Mouse (Mus musculus): Measurements from ENCODE around the gene Rhod.

DNA sequence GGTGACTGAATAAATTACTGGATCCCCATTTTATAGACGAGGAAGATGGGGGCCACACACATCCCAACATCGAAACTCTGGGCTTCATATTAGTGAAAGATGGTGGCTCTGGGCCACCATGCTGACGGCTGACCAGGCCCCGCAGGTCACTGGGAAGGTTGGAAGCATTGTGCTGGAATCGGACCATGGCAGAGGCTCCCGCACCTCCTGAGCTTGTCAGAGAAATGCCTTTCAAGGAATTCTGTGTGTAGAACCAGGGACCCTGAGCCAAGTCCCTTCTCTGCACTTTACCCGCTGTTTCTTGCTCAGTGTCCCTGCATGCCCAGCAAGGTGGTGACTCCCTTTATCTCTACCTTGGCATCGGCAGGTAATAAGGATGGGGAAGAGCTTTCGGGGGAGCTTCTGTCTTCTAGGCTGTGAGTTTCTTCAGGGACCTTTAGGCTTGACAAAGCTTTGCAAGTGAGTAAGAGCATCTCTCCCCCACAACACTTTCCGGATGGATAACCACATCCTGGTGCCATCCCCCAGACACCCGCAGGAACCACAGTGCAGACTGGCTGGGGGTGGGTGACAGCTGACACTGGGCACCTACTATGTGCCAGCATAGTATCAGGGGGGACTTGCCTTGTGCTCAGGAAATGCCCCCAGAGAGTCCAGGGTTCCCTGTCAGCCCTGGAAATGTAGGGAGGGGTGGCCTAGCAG, 36.1 kb upstream of the Rhod start:
- no peak for TF ChIP-seq CTCF (IDR thresholded peaks at IDR 0.05; ENCODE audit: low read depth, low read length)
- no peak for TF ChIP-seq POLR2A (IDR thresholded peaks at IDR 0.05; ENCODE audit: borderline replicate concordance, low read depth, low read length)

Data from bone marrow macrophage, adult 2 months (primary cell).